Mouse (Mus musculus) MEL (cell line): ENCODE measurements at regions not wholly inside any gene's neighbourhood (a gene's known extent, or its start where the extent isn't known, plus 50 kb on each side); places are given as distances from the start of the nearest gene placed in this dataset.

ENCODE experiments used
- DNase-seq: peaks from one replicate; pipeline ENCODE4 v3.0.0; 2011; ENCODE audit warnings: low read depth, low spot score
- H3K27ac ChIP-seq: 2 replicates; pipeline ENCODE4 v1.5.1; 2012; ENCODE audit warnings: low read depth, mild to moderate bottlenecking, control low read depth, low read length, moderate library complexity; ENCODE audit not compliant: control insufficient read depth
- H3K27me3 ChIP-seq, 2 experiments: fragments of 150-350 bp in 1 of 2; sonication (generic) in 1 of 2; 2 replicates each; pipeline ENCODE4 v1.6.1; 2012; ENCODE audit warnings: low read length in 2 of 2, mild to moderate bottlenecking in 2 of 2, improper control_type of control experiment in 1 of 2, moderate library complexity in 1 of 2; ENCODE audit not compliant: insufficient read depth in 2 of 2, control insufficient read depth in 1 of 2
- H3K36me3 ChIP-seq, 2 experiments: 2 replicates each; pipeline ENCODE4 v1.6.1; 2012 to 2014; ENCODE audit warnings: low read length in 2 of 2, improper control_type of control experiment in 1 of 2, inconsistent platforms in 1 of 2, mild to moderate bottlenecking in 1 of 2; ENCODE audit not compliant: insufficient read depth in 2 of 2, control insufficient read depth in 1 of 2
- H3K4me1 ChIP-seq, 2 experiments: fragments of 150-350 bp in 1 of 2; sonication (generic) in 1 of 2; 2 replicates each; pipeline ENCODE4 v1.6.1; 2012; ENCODE audit warnings: low read length in 2 of 2, improper control_type of control experiment in 1 of 2, mild to moderate bottlenecking in 1 of 2; ENCODE audit not compliant: insufficient read depth in 2 of 2, control insufficient read depth in 1 of 2
- H3K4me3 ChIP-seq, 2 experiments: fragments of 150-350 bp in 1 of 2; sonication (generic) in 1 of 2; 2 replicates each; pipeline ENCODE4 v1.5.1; 2012; ENCODE audit warnings: low read depth in 2 of 2, low read length in 2 of 2, mild to moderate bottlenecking in 2 of 2, moderate library complexity in 2 of 2, control low read depth in 1 of 2, improper control_type of control experiment in 1 of 2; ENCODE audit not compliant: control insufficient read depth in 1 of 2, insufficient read depth in 1 of 2
- H3K79me2 ChIP-seq: 2 replicates; pipeline ENCODE4 v1.6.1; 2012; ENCODE audit warnings: mild to moderate bottlenecking, low read length, moderate library complexity; ENCODE audit not compliant: control insufficient read depth, poor library complexity, insufficient read depth
- H3K9ac ChIP-seq: 2 replicates; pipeline ENCODE4 v1.6.1; 2012; ENCODE audit warnings: low read depth, mild to moderate bottlenecking, control low read depth, low read length, moderate library complexity; ENCODE audit not compliant: control insufficient read depth, poor library complexity, severe bottlenecking
- H3K9me3 ChIP-seq: fragments of 150-350 bp; sonication (generic); replicated peaks from 2 replicates; pipeline ENCODE4 v1.6.1; 2012; ENCODE audit warnings: mild to moderate bottlenecking, low read length, improper control_type of control experiment, moderate library complexity; ENCODE audit not compliant: insufficient read depth
- BHLHE40 ChIP-seq: IDR thresholded peaks from 2 replicates; pipeline ENCODE4 v1.6.1; 2012; ENCODE audit warnings: low read depth, mild to moderate bottlenecking, inconsistent platforms, low read length, improper control_type of control experiment, borderline replicate concordance
- CHD1 ChIP-seq: IDR thresholded peaks from 2 replicates; pipeline ENCODE4 v1.6.1; 2012; ENCODE audit warnings: low read depth, mild to moderate bottlenecking, inconsistent platforms, low read length, improper control_type of control experiment
- CHD2 ChIP-seq: IDR thresholded peaks from 2 replicates; pipeline ENCODE4 v1.6.1; 2011; ENCODE audit warnings: low read length, improper control_type of control experiment
- CTCF ChIP-seq, 3 experiments: IDR thresholded peaks in 2 of 3; conservative IDR thresholded peaks in 1 of 3; 2 replicates each; pipeline ENCODE4 v1.5.1; 2011 to 2012; ENCODE audit warnings: low read length in 3 of 3, low read depth in 2 of 3, mild to moderate bottlenecking in 2 of 3, improper control_type of control experiment in 1 of 3, inconsistent platforms in 1 of 3, mixed read lengths in 1 of 3, moderate library complexity in 1 of 3; ENCODE audit not compliant: control insufficient read depth in 1 of 3, insufficient read depth in 1 of 3, poor library complexity in 1 of 3, severe bottlenecking in 1 of 3
- E2F4 ChIP-seq: IDR thresholded peaks from 2 replicates; pipeline ENCODE4 v1.6.1; 2011; ENCODE audit warnings: low read depth, low read length, improper control_type of control experiment, borderline replicate concordance
- ELF1 ChIP-seq: IDR thresholded peaks from 2 replicates; pipeline ENCODE4 v1.6.1; 2014; ENCODE audit warnings: low read depth, mild to moderate bottlenecking, inconsistent platforms, low read length, improper control_type of control experiment, moderate library complexity
- EP300 ChIP-seq, 2 experiments: IDR thresholded peaks; 2 replicates each; pipeline ENCODE4 v1.6.1; 2011; ENCODE audit warnings: improper control_type of control experiment in 2 of 2, low read length in 2 of 2, low read depth in 1 of 2, mild to moderate bottlenecking in 1 of 2
- ETS1 ChIP-seq: IDR thresholded peaks from 2 replicates; pipeline ENCODE4 v1.6.1; 2012; ENCODE audit warnings: low read depth, mild to moderate bottlenecking, inconsistent platforms, low read length, improper control_type of control experiment, moderate library complexity
- GABPA ChIP-seq: IDR thresholded peaks from 2 replicates; pipeline ENCODE4 v1.6.1; 2012; ENCODE audit warnings: low read depth, mild to moderate bottlenecking, inconsistent platforms, low read length, improper control_type of control experiment, moderate library complexity
- JUND ChIP-seq: IDR thresholded peaks from 2 replicates; pipeline ENCODE4 v1.6.1; 2011; ENCODE audit warnings: low read depth, mild to moderate bottlenecking, improper control_type of control experiment, low read length
- MAX ChIP-seq: IDR thresholded peaks from 2 replicates; pipeline ENCODE4 v1.6.1; 2011; ENCODE audit warnings: low read length, improper control_type of control experiment
- MEF2A ChIP-seq: IDR thresholded peaks from 2 replicates; pipeline ENCODE4 v1.6.1; 2014; ENCODE audit warnings: low read depth, mild to moderate bottlenecking, inconsistent platforms, low read length, improper control_type of control experiment; ENCODE audit not compliant: poor library complexity, insufficient replicate concordance, severe bottlenecking; ENCODE audit errors: extremely low read depth
- MXI1 ChIP-seq: IDR thresholded peaks from 2 replicates; pipeline ENCODE4 v1.6.1; 2011; ENCODE audit warnings: mild to moderate bottlenecking, low read depth, low read length, improper control_type of control experiment
- MYB ChIP-seq: IDR thresholded peaks from 2 replicates; pipeline ENCODE4 v1.6.1; 2011; ENCODE audit warnings: mild to moderate bottlenecking, low read depth, low read length, improper control_type of control experiment
- MYC ChIP-seq: IDR thresholded peaks from 2 replicates; pipeline ENCODE4 v1.6.1; 2011; ENCODE audit warnings: low read depth, mild to moderate bottlenecking, low read length, improper control_type of control experiment, moderate library complexity
- NELFE ChIP-seq: IDR thresholded peaks from 2 replicates; pipeline ENCODE4 v1.6.1; 2011; ENCODE audit warnings: low read depth, low read length, improper control_type of control experiment
- NRF1 ChIP-seq: IDR thresholded peaks from 2 replicates; pipeline ENCODE4 v1.6.1; 2014; ENCODE audit warnings: low read depth, mild to moderate bottlenecking, inconsistent platforms, low read length, improper control_type of control experiment, moderate library complexity; ENCODE audit not compliant: poor library complexity, insufficient read depth, severe bottlenecking
- POLR2A ChIP-seq, 2 experiments: IDR thresholded peaks; 2 replicates each; pipeline ENCODE4 v1.6.1; 2011 to 2012; ENCODE audit warnings: low read length in 2 of 2, mild to moderate bottlenecking in 2 of 2, control low read depth in 1 of 2, improper control_type of control experiment in 1 of 2, low read depth in 1 of 2, moderate library complexity in 1 of 2; ENCODE audit not compliant: control insufficient read depth in 1 of 2, insufficient read depth in 1 of 2, poor library complexity in 1 of 2
- POLR2AphosphoS2 ChIP-seq: IDR thresholded peaks from 2 replicates; pipeline ENCODE4 v1.6.1; 2011; ENCODE audit warnings: low read length, improper control_type of control experiment
- POLR2AphosphoS5 ChIP-seq: IDR thresholded peaks from 2 replicates; pipeline ENCODE4 v1.6.1; 2012; ENCODE audit warnings: low read depth, borderline replicate concordance, mild to moderate bottlenecking, inconsistent platforms, low read length, moderate library complexity, mixed read lengths
- RAD21 ChIP-seq: IDR thresholded peaks from 2 replicates; pipeline ENCODE4 v1.6.1; 2011; ENCODE audit warnings: mild to moderate bottlenecking, low read depth, low read length, improper control_type of control experiment
- RCOR1 ChIP-seq: IDR thresholded peaks from 2 replicates; pipeline ENCODE4 v1.6.1; 2012; ENCODE audit warnings: low read depth, mild to moderate bottlenecking, inconsistent platforms, low read length, improper control_type of control experiment
- SIN3A ChIP-seq: IDR thresholded peaks from 2 replicates; pipeline ENCODE4 v1.6.1; 2012; ENCODE audit warnings: low read length, improper control_type of control experiment, inconsistent platforms
- SMC3 ChIP-seq: IDR thresholded peaks from 2 replicates; pipeline ENCODE4 v1.6.1; 2011; ENCODE audit warnings: low read depth, low read length, improper control_type of control experiment
- TAL1 ChIP-seq: IDR thresholded peaks from 2 replicates; pipeline ENCODE4 v1.6.1; 2012; ENCODE audit warnings: mild to moderate bottlenecking, inconsistent platforms, low read length, moderate library complexity, mixed read lengths
- TBP ChIP-seq: IDR thresholded peaks from 2 replicates; pipeline ENCODE4 v1.8.0; 2011; ENCODE audit warnings: low read depth, low read length, improper control_type of control experiment
- TCF12 ChIP-seq: IDR thresholded peaks from 2 replicates; pipeline ENCODE4 v1.6.1; 2014; ENCODE audit warnings: low read depth, mild to moderate bottlenecking, inconsistent platforms, low read length, improper control_type of control experiment, moderate library complexity
- USF1 ChIP-seq: IDR thresholded peaks from 2 replicates; pipeline ENCODE4 v1.6.1; 2014; ENCODE audit warnings: low read depth, mild to moderate bottlenecking, inconsistent platforms, low read length, improper control_type of control experiment, moderate library complexity
- ZC3H11A ChIP-seq: IDR thresholded peaks from 2 replicates; pipeline ENCODE4 v1.6.1; 2012; ENCODE audit warnings: low read depth, mild to moderate bottlenecking, inconsistent platforms, low read length, improper control_type of control experiment
- ZKSCAN1 ChIP-seq: IDR thresholded peaks from 2 replicates; pipeline ENCODE4 v1.6.1; 2012; ENCODE audit warnings: low read depth, mild to moderate bottlenecking, inconsistent platforms, low read length, improper control_type of control experiment, moderate library complexity
- ZMIZ1 ChIP-seq: IDR thresholded peaks from 2 replicates; pipeline ENCODE4 v1.6.1; 2012; ENCODE audit warnings: low read depth, mild to moderate bottlenecking, inconsistent platforms, low read length, improper control_type of control experiment, moderate library complexity
- ZNF384 ChIP-seq: IDR thresholded peaks from 2 replicates; pipeline ENCODE4 v1.6.1; 2012; ENCODE audit warnings: low read depth, mild to moderate bottlenecking, inconsistent platforms, low read length, improper control_type of control experiment

DNA sequence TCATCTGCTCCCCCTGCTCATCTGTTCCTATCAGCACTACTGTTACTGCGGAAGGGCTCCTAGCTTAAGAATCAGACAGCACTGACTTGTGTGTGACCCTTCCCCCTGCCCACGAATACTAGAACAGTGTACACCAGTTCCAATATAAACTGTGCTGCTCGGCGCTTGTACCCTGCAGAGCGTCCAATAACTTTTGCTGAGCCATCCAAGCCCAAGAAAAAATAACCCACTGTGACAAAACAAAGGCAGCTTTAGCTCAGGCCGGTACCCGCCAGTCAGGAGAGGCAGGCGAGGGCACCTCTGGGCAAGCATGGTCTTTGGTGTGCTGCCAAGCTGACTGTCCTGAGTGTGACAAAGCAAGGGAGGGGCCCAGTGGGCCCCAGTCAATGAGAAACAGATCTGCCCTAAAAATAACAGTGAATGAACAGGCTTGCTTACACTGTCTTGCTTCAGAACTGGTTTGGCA is 185.0 kb upstream of the Sesn3 start:
- Histone ChIP-seq H3K27ac (no peak overlapping the region), H3K4me3 (no peak overlapping the region), H3K4me1 (peaks cover 26 to 43% of the 10 kb centered on the region in 2 experiments), H3K9me3 (no peaks in the 10 kb centered on the region)
- DNase-seq: no peak
- TF ChIP-seq RCOR1 (no peak), ZC3H11A (no peak), CHD1 (no peak), POLR2AphosphoS2 (no peak)
- TF ChIP-seq, all 39 proteins: peak for 0
- H3K9ac ChIP-seq: no peak overlapping the region
- H3K36me3 ChIP-seq: peaks cover 0 to 42% of the 10 kb centered on the region in 2 experiments; a peak in 2 of 4 replicates
- H3K27me3 ChIP-seq: no peaks in the 10 kb centered on the region; a peak in 1 of 4 replicates
- no peaks in the 10 kb centered on the region for H3K79me2 ChIP-seq

GRCm38 (mm10) chr9:14090454-14090853 is 184.4 kb upstream of the Sesn3 start:
- Histone ChIP-seq H3K27ac (no peak overlapping the region), H3K27me3 (no peaks in the 10 kb centered on the region), H3K36me3 (peaks cover 0 to 42% of the 10 kb centered on the region in 2 experiments; a peak in 2 of 4 replicates), H3K4me1 (peaks cover 26 to 43% of the 10 kb centered on the region in 2 experiments), H3K79me2 (no peaks in the 10 kb centered on the region), H3K4me3 (no peak overlapping the region), H3K9ac (no peak overlapping the region), H3K9me3 (no peaks in the 10 kb centered on the region)
- no peak for DNase-seq
- TF ChIP-seq POLR2AphosphoS5: no peak
- TF ChIP-seq SIN3A: no peak
- no peak for TF ChIP-seq SMC3
- TF ChIP-seq BHLHE40: peak; percentile 92
- no peak for TF ChIP-seq NELFE
- no peak for TF ChIP-seq ZKSCAN1
- TF ChIP-seq MEF2A: peak; percentile 96
- no peak for TF ChIP-seq TAL1
- no peak for TF ChIP-seq CHD2
- peak; percentile 72 to 78 for TF ChIP-seq EP300 (IDR thresholded peaks at IDR 0.05; ENCODE audit: low read depth in 1 of 2, low read length in 2 of 2)
- no peak for TF ChIP-seq CHD1
- TF ChIP-seq MXI1: no peak
- no peak for TF ChIP-seq TBP
- TF ChIP-seq TCF12: 0 out of 2 replicates have a peak, but pooled peaks have one; percentile 42
- TF ChIP-seq E2F4: no peak
- TF ChIP-seq ZMIZ1: no peak
- no peak for TF ChIP-seq RAD21
- TF ChIP-seq MAX: no peak
- TF ChIP-seq GABPA: no peak
- no peak for TF ChIP-seq POLR2A (IDR thresholded peaks at IDR 0.05; ENCODE audit: control insufficient read depth in 1 of 2, insufficient read depth in 1 of 2, low read depth in 1 of 2, low read length in 2 of 2, poor library complexity in 1 of 2)
- TF ChIP-seq ETS1: peak; percentile 79
- no peak for TF ChIP-seq MYB
- no peak for TF ChIP-seq MYC
- TF ChIP-seq ZNF384: no peak
- no peak for TF ChIP-seq JUND
- TF ChIP-seq USF1: peak; percentile 62; the same call in 1 of the 2 replicates
- no peak for TF ChIP-seq CTCF (IDR thresholded peaks at IDR 0.05 in 2 of 3, conservative IDR thresholded peaks at IDR 0.05 in 1 of 3; ENCODE audit: control insufficient read depth in 1 of 3, insufficient read depth in 1 of 3, low read depth in 2 of 3, low read length in 3 of 3, poor library complexity in 1 of 3, severe bottlenecking in 1 of 3)
- TF ChIP-seq RCOR1: peak; percentile 68
- TF ChIP-seq ZC3H11A: no peak
- no peak for TF ChIP-seq POLR2AphosphoS2
- TF ChIP-seq NRF1: no peak
- peak; percentile 46; the same call in 1 of the 2 replicates for TF ChIP-seq ELF1
